12 mouse cellular contexts compared by ENCODE assay signal in the genomic region with DNA sequence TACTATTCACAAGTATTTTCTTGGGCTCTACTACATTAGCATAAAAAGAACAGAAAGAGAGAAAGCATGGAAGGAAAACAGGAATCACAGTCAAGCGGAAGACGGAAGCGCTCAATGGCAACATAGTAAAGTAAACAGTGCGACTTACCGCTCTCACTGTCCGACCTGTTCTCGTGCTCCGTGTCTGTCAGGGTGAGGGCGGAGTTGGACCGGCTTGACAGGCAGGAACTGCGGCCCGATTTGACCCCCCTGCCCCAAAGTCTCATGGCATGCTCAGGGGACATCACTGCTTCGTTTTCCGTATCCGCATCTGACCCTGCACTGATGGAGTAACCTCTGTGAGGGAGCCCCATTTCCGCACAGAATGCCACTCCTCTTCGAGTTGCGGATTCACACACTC.
A peak's percentile ranks its signal among the peaks of the same experiment; 100 is the strongest.
DNase-seq lines count a peak whose midpoint lies in the region; ATAC-seq and TF ChIP-seq lines count a peak whose summit lies in the region.
"Had no signal": no experiment of that assay in that cellular context is flagged by ENCODE, and none has a peak within 500 bp of the region (broad histone marks: within the 10 kb centered on the region; RNA-seq: fewer than 3 reads in every experiment).

No protein-coding gene starts in this region.

- no peak for DNase-seq in ES-E14 (ENCODE audit: low read depth, low spot score)
- no peak for DNase-seq in forebrain, embryonic 10.5 days (ENCODE audit: extremely low spot score, low spot score)
- DNase-seq in frontal cortex, adult 2 months (ENCODE audit: extremely low spot score in 1 of 2, low spot score in 1 of 2) = no peak
- no peak for DNase-seq in thymus, postnatal 14 days
- no peak for DNase-seq in layer of hippocampus, postnatal 14 days (ENCODE audit: low spot score in 2 of 2)
- DNase-seq: kidney, adult 11 months had no signal

- no peak for ATAC-seq in intestine, embryonic 15.5 days
- no peak for ATAC-seq in intestine, embryonic 16.5 days
- no peak for ATAC-seq in midbrain, embryonic 12.5 days (ENCODE audit: low FRiP score, low read depth)

- WGBS in intestine, embryonic 15.5 days = 69% methylated on average over 18 of the region's 18 CpGs
- 67% methylated on average over 18 of the region's 18 CpGs for WGBS in intestine, embryonic 16.5 days
- WGBS in forebrain, embryonic 10.5 days = 56% methylated on average over 18 of the region's 18 CpGs
- 65% methylated on average over 18 of the region's 18 CpGs for WGBS in midbrain, embryonic 12.5 days

- H3K4me1 ChIP-seq in intestine, embryonic 15.5 days (replicated peaks) = 0 out of 2 replicates have a peak, but pooled peaks cover 5% of the 10 kb centered on the region
- H3K4me1 ChIP-seq in intestine, embryonic 16.5 days (ENCODE audit: control insufficient read depth, insufficient read depth, low read length) = 0 out of 2 replicates have a peak, but pooled peaks cover 6% of the 10 kb centered on the region
- H3K4me1 ChIP-seq in ES-E14 (ENCODE audit: control insufficient read depth in 2 of 2, insufficient read depth in 2 of 2, low read length in 2 of 2, poor library complexity in 1 of 2) = no peaks in the 10 kb centered on the region
- peaks cover 34% of the 10 kb centered on the region for H3K4me1 ChIP-seq in forebrain, embryonic 10.5 days
- H3K4me1 ChIP-seq in midbrain, embryonic 12.5 days = peaks cover 8% of the 10 kb centered on the region; the same call in 1 of the 2 replicates
- H3K4me1 ChIP-seq: heart, embryonic 15.5 days had no signal

- in situ Hi-C loops in ES-E14 (cut with MboI; ENCODE audit: low sequenced_read_pairs in 2 of 2, unreplicated experiment in 2 of 2) = no loop called here

- no peaks in the 10 kb centered on the region for H3K27me3 ChIP-seq in intestine, embryonic 15.5 days (replicated peaks)
- no peaks in the 10 kb centered on the region for H3K27me3 ChIP-seq in intestine, embryonic 16.5 days (replicated peaks; ENCODE audit: control insufficient read depth, insufficient read depth, low read length)
- H3K27me3 ChIP-seq in forebrain, embryonic 10.5 days (ENCODE audit: poor library complexity, severe bottlenecking) = no peaks in the 10 kb centered on the region
- no peaks in the 10 kb centered on the region for H3K27me3 ChIP-seq in midbrain, embryonic 12.5 days
- H3K27me3 ChIP-seq: heart, embryonic 15.5 days had no signal

- no peaks in the 10 kb centered on the region for H3K9me3 ChIP-seq in intestine, embryonic 15.5 days
- no peaks in the 10 kb centered on the region for H3K9me3 ChIP-seq in intestine, embryonic 16.5 days (ENCODE audit: control insufficient read depth, low read length)
- 0 out of 2 replicates have a peak, but pooled peaks cover 1% of the 10 kb centered on the region for H3K9me3 ChIP-seq in ES-E14 (ENCODE audit: control insufficient read depth, insufficient read depth, low read depth, low read length)
- no peaks in the 10 kb centered on the region; the same call in 1 of the 2 replicates for H3K9me3 ChIP-seq in forebrain, embryonic 10.5 days
- no peaks in the 10 kb centered on the region for H3K9me3 ChIP-seq in midbrain, embryonic 12.5 days
- H3K9me3 ChIP-seq: heart, embryonic 15.5 days had no signal

- no peaks in the 10 kb centered on the region for H3K36me3 ChIP-seq in intestine, embryonic 15.5 days
- no peaks in the 10 kb centered on the region for H3K36me3 ChIP-seq in intestine, embryonic 16.5 days (ENCODE audit: control insufficient read depth, insufficient read depth, low read length)
- H3K36me3 ChIP-seq in ES-E14 (ENCODE audit: control insufficient read depth, insufficient read depth, low read length, poor library complexity, severe bottlenecking) = no peaks in the 10 kb centered on the region
- peaks cover 9% of the 10 kb centered on the region for H3K36me3 ChIP-seq in forebrain, embryonic 10.5 days (replicated peaks)
- H3K36me3 ChIP-seq in midbrain, embryonic 12.5 days = no peaks in the 10 kb centered on the region
- H3K36me3 ChIP-seq: heart, embryonic 15.5 days had no signal

- no peak overlapping the region for H3K27ac ChIP-seq in intestine, embryonic 15.5 days
- H3K27ac ChIP-seq in intestine, embryonic 16.5 days (ENCODE audit: low read length) = no peak overlapping the region
- H3K27ac ChIP-seq in ES-E14 (ENCODE audit: insufficient read depth, low read depth, low read length, poor library complexity, severe bottlenecking) = no peak overlapping the region
- peak overlapping the region; percentile 78 for H3K27ac ChIP-seq in forebrain, embryonic 10.5 days
- no peak overlapping the region for H3K27ac ChIP-seq in midbrain, embryonic 12.5 days (replicated peaks)
- H3K27ac ChIP-seq: heart, embryonic 15.5 days; liver, embryonic 14.5 days had no signal

- no peak overlapping the region for H3K9ac ChIP-seq in intestine, embryonic 15.5 days
- H3K9ac ChIP-seq in intestine, embryonic 16.5 days (ENCODE audit: low read depth, low read length) = no peak overlapping the region
- peak overlapping the region; percentile 23; the same call in 1 of the 2 replicates for H3K9ac ChIP-seq in ES-E14 (ENCODE audit: insufficient read depth, low read depth, low read length, poor library complexity, severe bottlenecking)
- H3K9ac ChIP-seq in midbrain, embryonic 12.5 days (replicated peaks) = no peak overlapping the region
- H3K9ac ChIP-seq: heart, embryonic 15.5 days; liver, embryonic 14.5 days had no signal

- H3K4me2 ChIP-seq in intestine, embryonic 15.5 days (replicated peaks) = 0 out of 2 replicates have a peak overlapping the region, but pooled peaks have one; percentile 12
- no peak overlapping the region for H3K4me2 ChIP-seq in intestine, embryonic 16.5 days (ENCODE audit: low read depth, low read length)
- H3K4me2 ChIP-seq in midbrain, embryonic 12.5 days (replicated peaks) = peak overlapping the region; percentile 35
- H3K4me2 ChIP-seq: heart, embryonic 15.5 days had no signal

- H3K4me3 ChIP-seq in intestine, embryonic 15.5 days (replicated peaks) = no peak overlapping the region
- H3K4me3 ChIP-seq in intestine, embryonic 16.5 days (ENCODE audit: low read length) = no peak overlapping the region; the same call in 1 of the 2 replicates
- 0 out of 4 replicates have a peak overlapping the region, but pooled peaks of 1 of the 2 experiments have one; percentile 25 for H3K4me3 ChIP-seq in ES-E14 (ENCODE audit: insufficient read depth in 1 of 2, low read depth in 1 of 2, low read length in 2 of 2, poor library complexity in 1 of 2, severe bottlenecking in 1 of 2)
- peak overlapping the region; percentile 37 for H3K4me3 ChIP-seq in forebrain, embryonic 10.5 days
- H3K4me3 ChIP-seq in midbrain, embryonic 12.5 days = no peak overlapping the region
- H3K4me3 ChIP-seq: heart, embryonic 15.5 days; myocyte had no signal

TF ChIP-seq in ES-E14, 5 proteins besides CTCF, POLR2A, EP300 and RAD21:
- TF ChIP-seq CHD2 (IDR thresholded peaks at IDR 0.05; ENCODE audit: low read depth, low read length) (no peak), ZC3H11A (IDR thresholded peaks at IDR 0.05; ENCODE audit: borderline replicate concordance, low read depth, low read length) (no peak), MAFK (IDR thresholded peaks at IDR 0.05; ENCODE audit: insufficient read depth, low read depth, low read length) (no peak), ZNF384 (IDR thresholded peaks at IDR 0.05; ENCODE audit: low read depth, low read length) (no peak), HCFC1 (IDR thresholded peaks at IDR 0.05; ENCODE audit: borderline replicate concordance, insufficient read depth, low read length) (no peak)
